Mouse (Mus musculus): ENCODE results near the gene Chtf18. TPM values are rescaled to one million over a fixed set of nuclear protein-coding genes. Genes with fewer than 3 reads are reported as not detected.
A peak's percentile ranks its signal among the peaks of the same experiment; 100 is the strongest.

Gene Chtf18
- total and polyA plus RNA-seq, 2 experiments from 2014 or later: 4.9 to 7.8 TPM

DNA sequence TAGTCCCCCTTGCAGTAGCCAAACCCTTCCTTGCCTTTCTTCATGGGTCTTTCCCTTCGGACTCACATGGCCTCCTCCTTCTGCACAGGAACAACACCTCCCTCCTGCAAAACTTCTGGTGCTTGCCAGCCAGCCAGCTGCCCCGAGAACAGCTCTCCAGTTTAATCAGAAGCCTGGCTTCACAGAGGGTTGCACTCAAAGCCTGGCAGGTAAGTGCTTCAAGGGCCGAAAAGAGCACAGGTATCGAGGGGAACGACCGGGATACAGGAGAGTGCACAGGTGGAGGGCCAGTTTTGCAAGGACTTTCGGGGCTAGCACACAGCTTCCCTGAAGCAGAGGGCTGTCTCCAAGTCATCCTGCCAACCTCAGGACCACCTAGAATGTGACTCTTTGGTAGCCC, 11.6 kb upstream of the Chtf18 start:
- ATAC-seq: no peak
- no peak overlapping the region for H3K27ac ChIP-seq
- DNase-seq (ENCODE audit: low spot score): no peak
- no peak overlapping the region for H3K4me2 ChIP-seq (ENCODE audit: low read depth, low read length)
- no peak overlapping the region for H3K4me3 ChIP-seq (ENCODE audit: low read length)
- no peaks in the 10 kb centered on the region for H3K9me3 ChIP-seq (ENCODE audit: low read length)
- H3K4me1 ChIP-seq (ENCODE audit: insufficient read depth, low read length): no peaks in the 10 kb centered on the region
- H3K27me3 ChIP-seq (ENCODE audit: insufficient read depth, low read length): no peaks in the 10 kb centered on the region
- TF ChIP-seq CTCF (IDR thresholded peaks at IDR 0.05; ENCODE audit: low read depth): no peak
- no peaks in the 10 kb centered on the region for H3K36me3 ChIP-seq (ENCODE audit: insufficient read depth, low read length)
- 81% methylated on average over 7 of the region's 7 CpGs for WGBS
- no peak overlapping the region for H3K9ac ChIP-seq (replicated peaks; ENCODE audit: low read length)

DNA sequence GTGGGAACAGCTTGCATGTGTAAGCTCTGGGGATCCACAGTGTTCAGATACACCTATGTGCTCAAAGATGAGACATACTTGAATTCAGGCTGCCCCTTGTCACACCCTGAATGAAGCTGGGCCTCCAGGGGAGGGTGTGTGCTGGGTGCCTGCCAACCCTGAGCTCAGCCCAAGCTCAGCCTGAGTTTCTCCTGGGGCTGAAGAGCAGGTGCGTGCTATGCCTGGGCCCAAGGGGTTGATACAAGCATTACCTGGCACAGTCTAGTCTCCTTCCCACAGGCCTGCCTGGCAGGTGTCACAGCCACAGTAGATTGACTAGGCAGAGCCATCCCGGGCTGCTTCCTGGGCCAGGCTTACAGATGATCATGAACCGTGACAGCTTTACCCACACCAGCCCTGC, 8.5 kb upstream of the Chtf18 start, which contains the start of gene Mslnl:
Gene Mslnl (plus strand): TSS at position 298 of the 400 bp plus-strand sequence.
- Histone ChIP-seq H3K9ac (replicated peaks; ENCODE audit: low read length) (no peak within 1 kb of the TSS), H3K9me3 (ENCODE audit: low read length) (no peaks in the 10 kb centered on the region), H3K4me2 (ENCODE audit: low read depth, low read length) (no peak within 1 kb of the TSS), H3K4me1 (ENCODE audit: insufficient read depth, low read length) (0 out of 2 replicates have a peak, but pooled peaks cover 4% of the 10 kb centered on the region), H3K27me3 (ENCODE audit: insufficient read depth, low read length) (no peaks in the 10 kb centered on the region), H3K4me3 (ENCODE audit: low read length) (no peak within 1 kb of the TSS), H3K36me3 (ENCODE audit: insufficient read depth, low read length) (0 out of 2 replicates have a peak, but pooled peaks cover 5% of the 10 kb centered on the region), H3K27ac (no peak within 1 kb of the TSS)
- WGBS: 71% methylated on average over 3 of the region's 3 CpGs
- no peak for DNase-seq (ENCODE audit: low spot score)
- TF ChIP-seq CTCF (IDR thresholded peaks at IDR 0.05; ENCODE audit: low read depth): no peak
- no peak for ATAC-seq

DNA sequence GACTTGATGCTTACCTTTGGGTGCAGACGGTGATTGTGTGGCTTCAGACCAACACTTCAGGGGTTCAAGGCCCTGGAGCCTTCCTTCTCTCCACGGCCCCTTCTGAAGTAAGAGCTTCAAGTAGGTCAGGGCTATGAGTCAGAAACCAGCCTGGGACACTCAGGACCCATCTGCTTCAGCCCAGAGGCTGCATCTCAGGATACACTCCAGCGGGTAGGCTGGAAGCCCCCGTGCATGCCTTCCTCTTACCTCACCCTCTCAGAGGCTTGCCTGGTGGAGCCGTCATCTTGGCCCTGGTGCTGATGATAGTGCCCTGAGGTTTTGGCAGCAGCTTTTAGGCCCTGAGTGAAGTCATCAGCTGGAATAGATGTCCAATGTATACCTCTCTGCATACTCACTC, 8.0 kb upstream of the Chtf18 start:
- no peaks in the 10 kb centered on the region for H3K9me3 ChIP-seq (ENCODE audit: low read length)
- no peak overlapping the region for H3K9ac ChIP-seq (replicated peaks; ENCODE audit: low read length)
- DNase-seq (ENCODE audit: low spot score): no peak

DNA sequence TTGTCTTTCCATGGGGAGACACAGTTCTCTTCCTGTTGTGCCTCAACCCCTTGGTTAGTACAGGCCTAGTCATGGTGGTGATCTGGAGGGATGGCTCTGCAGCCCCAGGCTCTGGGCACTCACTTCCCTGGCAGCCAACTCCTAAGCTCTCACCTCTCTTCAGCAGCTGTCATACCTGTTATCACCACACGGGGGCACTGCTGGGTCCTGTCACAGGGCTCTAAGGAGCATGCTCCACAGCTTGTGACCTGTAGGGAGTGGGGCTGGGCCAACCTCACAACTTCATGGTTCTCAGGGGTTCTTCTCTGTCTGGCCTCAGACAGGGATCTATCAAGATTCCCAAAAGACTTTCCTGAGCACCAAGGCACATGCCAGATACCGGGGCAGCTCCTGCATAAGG, 4.9 kb upstream of the Chtf18 start:
- 0 out of 2 replicates have a peak, but pooled peaks cover 10% of the 10 kb centered on the region for H3K36me3 ChIP-seq (ENCODE audit: insufficient read depth, low read length)
- H3K4me1 ChIP-seq (ENCODE audit: insufficient read depth, low read length): peaks cover 12% of the 10 kb centered on the region
- TF ChIP-seq CTCF (IDR thresholded peaks at IDR 0.05; ENCODE audit: low read depth): peak; percentile 98
- DNase-seq (ENCODE audit: low spot score) (peak; percentile 89), ATAC-seq (no peak)
- no peaks in the 10 kb centered on the region for H3K27me3 ChIP-seq (ENCODE audit: insufficient read depth, low read length)
- H3K9ac ChIP-seq (replicated peaks; ENCODE audit: low read length): no peak overlapping the region
- no peaks in the 10 kb centered on the region for H3K9me3 ChIP-seq (ENCODE audit: low read length)
- no peak overlapping the region for H3K27ac ChIP-seq
- 18% methylated on average over 2 of the region's 2 CpGs for WGBS
- H3K4me2 ChIP-seq (ENCODE audit: low read depth, low read length): no peak overlapping the region
- H3K4me3 ChIP-seq (ENCODE audit: low read length): no peak overlapping the region

More for the DNA sequence above, 8.0 kb upstream of the Chtf18 start:
- Histone ChIP-seq H3K4me1 (ENCODE audit: insufficient read depth, low read length) (0 out of 2 replicates have a peak, but pooled peaks cover 4% of the 10 kb centered on the region), H3K27ac (no peak overlapping the region), H3K4me3 (ENCODE audit: low read length) (no peak overlapping the region), H3K27me3 (ENCODE audit: insufficient read depth, low read length) (no peaks in the 10 kb centered on the region), H3K36me3 (ENCODE audit: insufficient read depth, low read length) (0 out of 2 replicates have a peak, but pooled peaks cover 10% of the 10 kb centered on the region), H3K4me2 (ENCODE audit: low read depth, low read length) (no peak overlapping the region)
- WGBS: 82% methylated on average over 5 of the region's 5 CpGs
- no peak for TF ChIP-seq CTCF (IDR thresholded peaks at IDR 0.05; ENCODE audit: low read depth)
- ATAC-seq: no peak

DNA sequence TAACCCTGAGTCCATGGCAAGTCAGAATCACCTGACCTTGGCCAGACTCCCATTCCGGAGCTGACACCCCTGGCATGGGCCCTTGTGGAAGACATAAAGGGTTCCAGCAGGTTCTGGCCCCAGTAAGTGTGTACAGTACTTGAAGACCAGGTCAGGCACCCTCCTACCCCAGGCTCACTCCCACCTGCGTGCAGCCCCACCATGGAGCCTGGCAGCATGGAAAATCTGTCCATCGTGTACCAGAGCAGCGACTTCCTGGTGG, 721 bp upstream of the Chtf18 start:
- H3K27ac ChIP-seq: peak overlapping the region; percentile 75
- H3K9me3 ChIP-seq (ENCODE audit: low read length): no peaks in the 10 kb centered on the region
- no peaks in the 10 kb centered on the region for H3K27me3 ChIP-seq (ENCODE audit: insufficient read depth, low read length)
- DNase-seq (ENCODE audit: low spot score) (no peak), ATAC-seq (no peak)
- WGBS: 27% methylated on average over 4 of the region's 4 CpGs
- peak overlapping the region; percentile 61 for H3K4me3 ChIP-seq (ENCODE audit: low read length)
- no peak for TF ChIP-seq CTCF (IDR thresholded peaks at IDR 0.05; ENCODE audit: low read depth)
- 0 out of 2 replicates have a peak, but pooled peaks cover 10% of the 10 kb centered on the region for H3K36me3 ChIP-seq (ENCODE audit: insufficient read depth, low read length)
- H3K4me1 ChIP-seq (ENCODE audit: insufficient read depth, low read length): peaks cover 16% of the 10 kb centered on the region
- H3K9ac ChIP-seq (replicated peaks; ENCODE audit: low read length): peak overlapping the region; percentile 80
- H3K4me2 ChIP-seq (ENCODE audit: low read depth, low read length): peak overlapping the region; percentile 94

DNA sequence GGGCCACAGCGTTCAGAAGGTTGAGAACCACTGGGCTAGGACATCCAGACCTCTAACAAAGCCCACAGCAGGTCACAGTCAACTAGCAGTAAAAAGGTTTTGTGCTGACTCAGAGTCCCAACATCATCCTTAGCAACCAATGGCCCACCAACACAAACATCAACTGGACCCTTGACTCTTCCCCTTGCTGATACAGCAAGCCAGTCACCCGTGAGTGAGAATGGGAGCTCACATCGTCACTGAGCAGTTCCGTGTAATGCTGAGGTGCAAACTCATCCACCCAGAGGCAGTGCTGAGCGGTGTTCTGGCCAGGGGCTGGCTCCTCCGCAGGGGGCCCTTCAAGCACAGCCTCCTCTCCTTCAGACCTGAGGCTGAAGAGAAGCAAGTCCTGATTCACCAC, 2.0 kb downstream of the Chtf18 start:
- no peak overlapping the region for H3K4me2 ChIP-seq (ENCODE audit: low read depth, low read length)
- no peak for TF ChIP-seq CTCF (IDR thresholded peaks at IDR 0.05; ENCODE audit: low read depth)
- DNase-seq (ENCODE audit: low spot score) (no peak), ATAC-seq (no peak)
- H3K4me3 ChIP-seq (ENCODE audit: low read length): no peak overlapping the region
- no peak overlapping the region for H3K27ac ChIP-seq
- H3K4me1 ChIP-seq (ENCODE audit: insufficient read depth, low read length): peaks cover 12% of the 10 kb centered on the region
- no peaks in the 10 kb centered on the region for H3K9me3 ChIP-seq (ENCODE audit: low read length)
- no peak overlapping the region for H3K9ac ChIP-seq (replicated peaks; ENCODE audit: low read length)
- WGBS: 79% methylated on average over 6 of the region's 6 CpGs
- 0 out of 2 replicates have a peak, but pooled peaks cover under 1% of the 10 kb centered on the region for H3K36me3 ChIP-seq (ENCODE audit: insufficient read depth, low read length)
- H3K27me3 ChIP-seq (ENCODE audit: insufficient read depth, low read length): no peaks in the 10 kb centered on the region

DNA sequence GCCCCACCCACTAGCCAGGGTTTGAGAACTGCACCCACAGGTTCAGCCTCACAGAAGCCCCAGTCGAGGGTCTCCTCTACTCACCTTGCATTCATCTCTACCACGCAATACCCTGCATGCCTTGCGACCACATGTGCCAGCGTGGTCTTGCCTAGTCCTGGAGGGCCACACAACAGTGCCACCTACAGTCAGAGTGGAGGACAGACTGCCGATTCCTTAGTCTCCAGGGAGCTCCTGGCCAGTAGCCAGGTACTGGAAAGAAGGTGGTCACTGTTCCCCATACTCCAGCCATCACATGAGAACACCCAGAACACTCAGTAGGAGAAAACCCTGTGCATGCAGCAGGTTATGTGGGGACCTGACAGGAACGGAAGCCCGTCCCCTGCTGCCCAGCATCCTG, 3.3 kb downstream of the Chtf18 start:
- ATAC-seq: no peak
- peak; percentile 14 for DNase-seq (ENCODE audit: low spot score)
- WGBS: 79% methylated on average over 7 of the region's 7 CpGs

More for the DNA sequence above, 3.3 kb downstream of the Chtf18 start:
- peaks cover 12% of the 10 kb centered on the region for H3K4me1 ChIP-seq (ENCODE audit: insufficient read depth, low read length)
- H3K27ac ChIP-seq: no peak overlapping the region
- H3K9me3 ChIP-seq (ENCODE audit: low read length): no peaks in the 10 kb centered on the region
- H3K9ac ChIP-seq (replicated peaks; ENCODE audit: low read length): no peak overlapping the region
- TF ChIP-seq CTCF (IDR thresholded peaks at IDR 0.05; ENCODE audit: low read depth): peak; percentile 44
- no peak overlapping the region for H3K4me2 ChIP-seq (ENCODE audit: low read depth, low read length)
- no peak overlapping the region for H3K4me3 ChIP-seq (ENCODE audit: low read length)
- H3K27me3 ChIP-seq (ENCODE audit: insufficient read depth, low read length): no peaks in the 10 kb centered on the region
- no peaks in the 10 kb centered on the region for H3K36me3 ChIP-seq (ENCODE audit: insufficient read depth, low read length)

Measured in hindbrain, postnatal 0 days (tissue).